Mouse (Mus musculus): ENCODE results near the gene Actg1.

- TF ChIP-seq POLR2A (IDR thresholded peaks at IDR 0.05; ENCODE audit: insufficient read depth, low read depth, low read length), result no peak
- TF ChIP-seq CTCF (IDR thresholded peaks at IDR 0.05; ENCODE audit: insufficient read depth, low read depth, low read length), result no peak
These were observed 49.8 kb downstream of the Actg1 start for GRCm38 (mm10) chr11:120298441-120299141.
